Mouse (Mus musculus) kidney, embryonic 16.5 days (tissue): ENCODE results near the gene Vgll4. TPM values are rescaled to one million over a fixed set of nuclear protein-coding genes. Genes with fewer than 3 reads are reported as not detected.

Experiments used
- ATAC-seq: fragments of 200-750 bp; cut with Nextera tagmentation; 2 replicates; pipeline ENCODE4 v1.8.0; 2017; ENCODE audit warnings: moderate TSS enrichment; ENCODE audit not compliant: low FRiP score, low TSS enrichment
- H3K27ac ChIP-seq: fragments of 300-500 bp; sonication (generic); 2 replicates; pipeline ENCODE4 v1.5.1; 2014; ENCODE audit warnings: low read length
- H3K27me3 ChIP-seq: fragments of 300-500 bp; sonication (generic); 2 replicates; pipeline ENCODE4 v1.6.1; 2014; ENCODE audit warnings: low read length, control low read depth, mixed read lengths; ENCODE audit not compliant: insufficient read depth
- H3K36me3 ChIP-seq: fragments of 300-500 bp; sonication (generic); 2 replicates; pipeline ENCODE4 v1.6.1; 2014; ENCODE audit warnings: low read length, control low read depth, mixed read lengths; ENCODE audit not compliant: insufficient read depth
- H3K4me1 ChIP-seq: fragments of 300-500 bp; sonication (generic); 2 replicates; pipeline ENCODE4 v1.6.1; 2014; ENCODE audit warnings: low read length, control low read depth, mixed read lengths; ENCODE audit not compliant: insufficient read depth
- H3K4me2 ChIP-seq: fragments of 300-500 bp; sonication (generic); replicated peaks from 2 replicates; pipeline ENCODE4 v1.6.1; 2014; ENCODE audit warnings: low read depth, low read length
- H3K4me3 ChIP-seq: fragments of 300-500 bp; sonication (generic); 2 replicates; pipeline ENCODE4 v1.5.1; 2014; ENCODE audit warnings: mild to moderate bottlenecking, low read length
- H3K9ac ChIP-seq: fragments of 300-500 bp; sonication (generic); replicated peaks from 2 replicates; pipeline ENCODE4 v1.6.1; 2014; ENCODE audit warnings: low read length
- H3K9me3 ChIP-seq: fragments of 300-500 bp; sonication (generic); 2 replicates; pipeline ENCODE4 v1.6.1; 2016; ENCODE audit warnings: low read length, control low read depth
- WGBS: fragments of 180-500 bp; shearing (Covaris S2); extraction: QIAGEN DNeasy Blood & Tissue Kit; methylation state at CpG from one replicate; pipeline ENCODE4 v1.1.7; 2014; 5-methylcytosine and 5-hydroxymethylcytosine counted together
- polyA plus RNA-seq: library from polyadenylated mRNA; unstranded; fragments of >200 nt; fragmentation: Nextera tagmentation; extraction: Ambion mirVana; gene quantifications from 2 replicates; pipeline ENCODE4 v1.2.1, GENCODE M21; 2015

The Vgll4 gene
- polyA plus RNA-seq, 1 experiment from 2014 or later, result 114 TPM

GRCm38 (mm10) chr6:114885129-114885528, 84.7 kb downstream of the Vgll4 start:
- Histone ChIP-seq H3K4me3 (no peak overlapping the region), H3K27me3 (no peaks in the 10 kb centered on the region), H3K27ac (peak overlapping the region; percentile 96; the same call in 1 of the 2 replicates), H3K4me1 (peaks cover 77% of the 10 kb centered on the region), H3K9ac (no peak overlapping the region), H3K4me2 (no peak overlapping the region), H3K9me3 (no peaks in the 10 kb centered on the region), H3K36me3 (peaks cover 4% of the 10 kb centered on the region; the same call in 1 of the 2 replicates)
- ATAC-seq, result no peak
- WGBS, result 85% methylated on average over 5 of the region's 5 CpGs

GRCm38 (mm10) chr6:114883261-114883740, 86.5 kb downstream of the Vgll4 start:
- H3K27me3 ChIP-seq, result no peaks in the 10 kb centered on the region
- WGBS, result 6% methylated on average over 9 of the region's 9 CpGs
- H3K4me3 ChIP-seq, result no peak overlapping the region
- ATAC-seq, result peak; percentile 85
- H3K4me1 ChIP-seq, result peaks cover 82% of the 10 kb centered on the region
- peak overlapping the region; percentile 25 for H3K4me2 ChIP-seq
- H3K36me3 ChIP-seq, result peaks cover 3% of the 10 kb centered on the region; the same call in 1 of the 2 replicates
- H3K9me3 ChIP-seq, result no peaks in the 10 kb centered on the region
- peak overlapping the region; percentile 54 for H3K9ac ChIP-seq
- H3K27ac ChIP-seq, result peak overlapping the region; percentile 96

- H3K9ac ChIP-seq, result peak overlapping the region; percentile 54
- ATAC-seq, result peak; percentile 8; the same call in 1 of the 2 replicates
Observed at GRCm38 (mm10) chr6:114882675-114883074, 87.1 kb downstream of the Vgll4 start.

GRCm38 (mm10) chr6:114882212-114882611, 87.6 kb downstream of the Vgll4 start:
- WGBS, result 37% methylated on average over 5 of the region's 5 CpGs
- H3K27me3 ChIP-seq, result no peaks in the 10 kb centered on the region
- H3K4me3 ChIP-seq, result no peak overlapping the region
- H3K27ac ChIP-seq, result peak overlapping the region; percentile 96
- H3K36me3 ChIP-seq, result peaks cover 3% of the 10 kb centered on the region; the same call in 1 of the 2 replicates
- no peaks in the 10 kb centered on the region for H3K9me3 ChIP-seq
- peaks cover 85% of the 10 kb centered on the region for H3K4me1 ChIP-seq
- no peak for ATAC-seq
- peak overlapping the region; percentile 54 for H3K9ac ChIP-seq
- H3K4me2 ChIP-seq, result no peak overlapping the region

More at GRCm38 (mm10) chr6:114882675-114883074, 87.1 kb downstream of the Vgll4 start:
- Histone ChIP-seq H3K9me3 (no peaks in the 10 kb centered on the region), H3K36me3 (peaks cover 3% of the 10 kb centered on the region; the same call in 1 of the 2 replicates), H3K27me3 (no peaks in the 10 kb centered on the region), H3K27ac (peak overlapping the region; percentile 96), H3K4me2 (peak overlapping the region; percentile 6; the same call in 1 of the 2 replicates), H3K4me3 (no peak overlapping the region), H3K4me1 (peaks cover 83% of the 10 kb centered on the region)
- 21% methylated on average over 7 of the region's 7 CpGs for WGBS

- Histone ChIP-seq H3K4me3 (no peak overlapping the region), H3K27me3 (no peaks in the 10 kb centered on the region), H3K9me3 (no peaks in the 10 kb centered on the region), H3K27ac (peak overlapping the region; percentile 54; the same call in 1 of the 2 replicates), H3K9ac (no peak overlapping the region), H3K36me3 (peaks cover 2% of the 10 kb centered on the region; the same call in 1 of the 2 replicates), H3K4me2 (no peak overlapping the region), H3K4me1 (peaks cover 90% of the 10 kb centered on the region)
- WGBS, result 80% methylated on average over 4 of the region's 4 CpGs
- ATAC-seq, result no peak
Observed at GRCm38 (mm10) chr6:114880798-114881197, 89.0 kb downstream of the Vgll4 start.

- Histone ChIP-seq H3K4me3 (no peak overlapping the region), H3K27ac (peak overlapping the region; percentile 92), H3K4me2 (peak overlapping the region; percentile 22; the same call in 1 of the 2 replicates), H3K36me3 (no peaks in the 10 kb centered on the region), H3K9me3 (no peaks in the 10 kb centered on the region), H3K4me1 (peaks cover 95% of the 10 kb centered on the region), H3K27me3 (no peaks in the 10 kb centered on the region), H3K9ac (peak overlapping the region; percentile 53)
- peak; percentile 29 for ATAC-seq
- 49% methylated on average over 19 of the region's 19 CpGs for WGBS
Observed at GRCm38 (mm10) chr6:114878841-114879520, 90.8 kb downstream of the Vgll4 start.

DNA sequence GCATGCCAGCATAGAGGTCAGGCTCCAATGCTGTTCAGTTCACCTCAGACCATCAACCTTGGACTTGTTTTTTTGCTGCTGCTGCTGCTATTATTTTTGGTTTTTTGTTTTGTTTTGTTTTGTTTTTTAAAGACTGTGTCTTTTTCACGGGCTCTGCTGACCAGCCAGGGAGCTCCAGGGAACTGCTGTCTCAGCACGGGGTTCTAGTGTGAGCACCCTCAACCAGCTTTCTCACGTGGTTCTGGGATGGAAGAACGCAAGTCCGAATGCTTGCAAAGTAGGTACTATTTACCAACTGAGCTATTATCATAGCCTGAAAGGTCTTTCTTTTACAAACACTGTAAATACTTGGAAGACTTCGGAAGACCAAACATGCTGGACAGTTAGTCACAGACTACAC, 93.2 kb downstream of the Vgll4 start:
- H3K4me3 ChIP-seq, result no peak overlapping the region
- peak overlapping the region; percentile 90 for H3K9ac ChIP-seq
- H3K9me3 ChIP-seq, result no peaks in the 10 kb centered on the region
- peaks cover 1% of the 10 kb centered on the region; the same call in 1 of the 2 replicates for H3K36me3 ChIP-seq
- 51% methylated on average over 6 of the region's 6 CpGs for WGBS
- peaks cover 94% of the 10 kb centered on the region for H3K4me1 ChIP-seq
- ATAC-seq, result no peak
- H3K27ac ChIP-seq, result peak overlapping the region; percentile 100
- no peak overlapping the region for H3K4me2 ChIP-seq
- no peaks in the 10 kb centered on the region for H3K27me3 ChIP-seq

DNA sequence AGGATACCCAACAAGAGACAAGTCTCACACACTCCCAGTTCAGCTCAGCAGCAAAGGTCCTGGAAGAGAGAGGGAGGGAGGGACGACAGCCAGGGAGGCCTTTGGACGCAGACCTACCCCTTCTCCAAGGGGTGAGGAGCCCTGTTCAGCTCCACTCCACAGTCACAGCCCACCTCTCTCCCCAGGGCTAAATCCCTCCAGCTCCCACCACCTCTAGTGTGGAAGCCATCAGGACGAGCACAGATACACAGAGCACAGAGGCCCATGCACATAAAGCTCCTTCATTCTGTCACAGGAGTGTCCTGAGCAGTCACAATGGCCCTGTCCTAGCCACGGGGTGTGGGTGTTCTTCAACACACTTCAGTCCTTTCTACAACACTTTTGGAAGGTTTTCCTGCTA, 93.8 kb downstream of the Vgll4 start:
- peaks cover 92% of the 10 kb centered on the region for H3K4me1 ChIP-seq
- 9% methylated on average over 4 of the region's 4 CpGs for WGBS

GRCm38 (mm10) chr6:114875018-114875558, 94.7 kb downstream of the Vgll4 start:
- no peaks in the 10 kb centered on the region for H3K9me3 ChIP-seq
- ATAC-seq, result peak; percentile 88
- H3K36me3 ChIP-seq, result peaks cover 8% of the 10 kb centered on the region; the same call in 1 of the 2 replicates
- WGBS, result under 1% methylated on average over 18 of the region's 18 CpGs
- peak overlapping the region; percentile 55 for H3K4me3 ChIP-seq
- H3K4me1 ChIP-seq, result peaks cover 91% of the 10 kb centered on the region
- H3K9ac ChIP-seq, result peak overlapping the region; percentile 90
- peak overlapping the region; percentile 100 for H3K27ac ChIP-seq
- peak overlapping the region; percentile 92 for H3K4me2 ChIP-seq
- no peaks in the 10 kb centered on the region for H3K27me3 ChIP-seq

More for the DNA sequence above, 93.8 kb downstream of the Vgll4 start:
- Histone ChIP-seq H3K27me3 (no peaks in the 10 kb centered on the region), H3K27ac (peak overlapping the region; percentile 100), H3K4me3 (no peak overlapping the region), H3K9me3 (no peaks in the 10 kb centered on the region), H3K9ac (peak overlapping the region; percentile 90), H3K4me2 (peak overlapping the region; percentile 92; the same call in 1 of the 2 replicates), H3K36me3 (peaks cover 6% of the 10 kb centered on the region; the same call in 1 of the 2 replicates)
- no peak for ATAC-seq
